8 mouse cellular contexts compared by ENCODE assay signal in genomic region chr5:113930648-113931609, GRCm38 (mm10). TPM values are rescaled to one million over a fixed set of nuclear protein-coding genes. Genes with fewer than 3 reads are reported as not detected.
DNase-seq lines count a peak whose midpoint lies in the region; ATAC-seq lines count a peak whose summit lies in the region.

No protein-coding gene starts in this region.

- H3K9me3 ChIP-seq in embryonic facial prominence, embryonic 15.5 days (replicated peaks), result no peaks in the 10 kb centered on the region
- peaks cover 15% of the 10 kb centered on the region; the same call in 1 of the 2 replicates for H3K9me3 ChIP-seq in heart, embryonic 14.5 days (ENCODE audit: control insufficient read depth, low read length)
- H3K9me3 ChIP-seq in kidney, embryonic 15.5 days (replicated peaks), result peaks cover 6% of the 10 kb centered on the region; the same call in 1 of the 2 replicates

- no peak for ATAC-seq in embryonic facial prominence, embryonic 15.5 days (ENCODE audit: insufficient number of reproducible peaks, low FRiP score, low TSS enrichment, low read depth)
- peak; percentile 51 for ATAC-seq in heart, embryonic 14.5 days (ENCODE audit: insufficient number of reproducible peaks, insufficient read depth, low FRiP score, low read depth)
- peak; percentile 47; the same call in 1 of the 2 replicates for ATAC-seq in kidney, embryonic 15.5 days (replicated peaks; ENCODE audit: low FRiP score)

- H3K27ac ChIP-seq in embryonic facial prominence, embryonic 15.5 days (replicated peaks), result peak overlapping the region; percentile 82
- peak overlapping the region; percentile 87 to 96 for H3K27ac ChIP-seq in heart, embryonic 14.5 days (replicated peaks in 1 of 2; ENCODE audit: control insufficient read depth in 1 of 2, insufficient read depth in 1 of 2, low read depth in 2 of 2, low read length in 2 of 2)
- H3K27ac ChIP-seq in kidney, embryonic 15.5 days, result peak overlapping the region; percentile 48

- no peaks in the 10 kb centered on the region for H3K27me3 ChIP-seq in embryonic facial prominence, embryonic 15.5 days
- no peaks in the 10 kb centered on the region for H3K27me3 ChIP-seq in heart, embryonic 14.5 days (ENCODE audit: control insufficient read depth, insufficient read depth, low read length)
- no peaks in the 10 kb centered on the region for H3K27me3 ChIP-seq in kidney, embryonic 15.5 days

- peaks cover 18% of the 10 kb centered on the region for H3K4me1 ChIP-seq in embryonic facial prominence, embryonic 15.5 days
- peaks cover 14 to 16% of the 10 kb centered on the region in 2 experiments for H3K4me1 ChIP-seq in heart, embryonic 14.5 days (ENCODE audit: control insufficient read depth in 2 of 2, insufficient read depth in 2 of 2, low read length in 2 of 2)
- peaks cover 21% of the 10 kb centered on the region; the same call in 1 of the 2 replicates for H3K4me1 ChIP-seq in kidney, embryonic 15.5 days

- 28% methylated on average over 18 of the region's 18 CpGs for WGBS in embryonic facial prominence, embryonic 15.5 days
- 34% methylated on average over 18 of the region's 18 CpGs for WGBS in heart, embryonic 14.5 days
- WGBS in kidney, embryonic 15.5 days, result 45% methylated on average over 18 of the region's 18 CpGs

- peak overlapping the region; percentile 17; the same call in 1 of the 2 replicates for H3K4me2 ChIP-seq in embryonic facial prominence, embryonic 15.5 days (replicated peaks)
- H3K4me2 ChIP-seq in heart, embryonic 14.5 days (ENCODE audit: low read length), result peak overlapping the region; percentile 32
- H3K4me2 ChIP-seq in kidney, embryonic 15.5 days, result peak overlapping the region; percentile 23; the same call in 1 of the 2 replicates

- H3K4me3 ChIP-seq in embryonic facial prominence, embryonic 15.5 days (replicated peaks), result no peak overlapping the region; the same call in 1 of the 2 replicates
- peak overlapping the region in 1 of 2 experiments; percentile 23; a peak in 2 of 4 replicates for H3K4me3 ChIP-seq in heart, embryonic 14.5 days (ENCODE audit: control insufficient read depth in 1 of 2, insufficient read depth in 1 of 2, low read depth in 1 of 2, low read length in 2 of 2)
- no peak overlapping the region for H3K4me3 ChIP-seq in kidney, embryonic 15.5 days (replicated peaks)

- peak; percentile 47 for DNase-seq in urinary bladder, postnatal 14 days (ENCODE audit: low spot score)
- DNase-seq in urinary bladder, adult 2 months (ENCODE audit: low spot score), result no peak
- DNase-seq in lung, postnatal 25 days (ENCODE audit: low spot score), result peak; percentile 90
- DNase-seq in ovary, postnatal 36 days (ENCODE audit: low spot score), result peak; percentile 57
- DNase-seq in layer of hippocampus, postnatal 25 days (ENCODE audit: extremely low spot score in 1 of 2, low spot score in 1 of 2), result no peak

- H3K36me3 ChIP-seq in embryonic facial prominence, embryonic 15.5 days, result no peaks in the 10 kb centered on the region
- no peaks in the 10 kb centered on the region for H3K36me3 ChIP-seq in heart, embryonic 14.5 days (ENCODE audit: control insufficient read depth, insufficient read depth, low read length)
- no peaks in the 10 kb centered on the region for H3K36me3 ChIP-seq in kidney, embryonic 15.5 days

- no peak overlapping the region for H3K9ac ChIP-seq in embryonic facial prominence, embryonic 15.5 days
- peak overlapping the region; percentile 53 for H3K9ac ChIP-seq in heart, embryonic 14.5 days (ENCODE audit: low read length)
- H3K9ac ChIP-seq in kidney, embryonic 15.5 days, result no peak overlapping the region

RNA-seq across cellular contexts. Expression of gene Coro1c, which starts 22.4 kb away (rescaled TPM):
- 116 and 159 TPM in 2 replicates for polyA plus RNA-seq in urinary bladder, adult 2 months (2012; rRNA removed)
- 99.0 and 101 TPM in 2 replicates for polyA plus RNA-seq in embryonic facial prominence, embryonic 15.5 days (2015; fragmentation: Nextera tagmentation; extraction: Ambion mirVana)
- polyA plus RNA-seq in heart, embryonic 14.5 days (2014; fragmentation: Nextera tagmentation; extraction: Ambion mirVana), result 84.9 and 88.2 TPM in 2 replicates
- polyA plus RNA-seq in kidney, embryonic 15.5 days (2015; fragmentation: Nextera tagmentation; extraction: Ambion mirVana), result 105 and 119 TPM in 2 replicates
- 10 to 100 TPM; 82.7 to 91.6 TPM for total RNA-seq in layer of hippocampus, postnatal 25 days (2021)

Comparison
In these comparisons a context has a peak if more than half of its experiments do, and no peak if none do; other contexts are left out.
1. DNase-seq: peak in urinary bladder, postnatal 14 days (single experiment), lung, postnatal 25 days (single experiment) and ovary, postnatal 36 days (single experiment); none in urinary bladder, adult 2 months (single experiment) and layer of hippocampus, postnatal 25 days (0 of 2).
2. Peak in every context shown above with its lines, with median percentiles within 50 percentile points of each other: H3K27ac ChIP-seq and H3K4me2 ChIP-seq.